Mouse (Mus musculus) mouse embryonic stem cell (cell line): Measurements from ENCODE around the gene Nrros.

Source experiments
- in situ Hi-C, 2 experiments: fragments of 300-500 bp; cut with MboI; formaldehyde crosslinking; loops; 1 replicate in 1 of 2; 3 replicates in 1 of 2; pipeline ENCODE4 v1.14.3; 2019 to 2020; ENCODE audit warnings: low sequenced_read_pairs in 2 of 2, low pct_unique_long_range_greater_than_20kb in 1 of 2, mixed read lengths in 1 of 2; ENCODE audit not compliant: unreplicated experiment in 1 of 2

Nrros gene

GRCm38 (mm10) chr16:32165281-32165821 is at the start of gene Nrros:
Gene Nrros, minus strand, starts transcription at chr16:32165594.
- in situ Hi-C loops = no loop called here

GRCm38 (mm10) chr16:32214804-32215576 is 49.6 kb upstream of the Nrros start:
- in situ Hi-C loops = no loop called here

- in situ Hi-C loops = no loop called here
Measured at GRCm38 (mm10) chr16:32214156-32214555, 48.8 kb upstream of the Nrros start.

- in situ Hi-C loops = no loop called here
Measured at GRCm38 (mm10) chr16:32204902-32205301, 39.5 kb upstream of the Nrros start.

- in situ Hi-C loops = no loop called here
Measured at GRCm38 (mm10) chr16:32202681-32203080, 37.3 kb upstream of the Nrros start.

GRCm38 (mm10) chr16:32201004-32201325 is 35.6 kb upstream of the Nrros start:
- in situ Hi-C loops = no loop called here

- in situ Hi-C loops = no loop called here
Measured at GRCm38 (mm10) chr16:32200256-32201003, 35.0 kb upstream of the Nrros start.

GRCm38 (mm10) chr16:32190011-32190441 is 24.6 kb upstream of the Nrros start:
- in situ Hi-C loops = no loop called here

- in situ Hi-C loops = no loop called here
Measured at GRCm38 (mm10) chr16:32189109-32189508, 23.7 kb upstream of the Nrros start.

GRCm38 (mm10) chr16:32186056-32186455 is 20.7 kb upstream of the Nrros start:
- in situ Hi-C loops = no loop called here

GRCm38 (mm10) chr16:32179333-32179901 is 14.0 kb upstream of the Nrros start, which contains the start of gene Bex6:
Gene Bex6, plus strand, starts transcription at chr16:32179823.
- in situ Hi-C loops = no loop called here

- in situ Hi-C loops = no loop called here
Measured at GRCm38 (mm10) chr16:32176896-32177686, 11.7 kb upstream of the Nrros start.

- in situ Hi-C loops = no loop called here
Measured at GRCm38 (mm10) chr16:32175029-32175428, 9.6 kb upstream of the Nrros start.

GRCm38 (mm10) chr16:32174340-32175005 is 9.1 kb upstream of the Nrros start:
- in situ Hi-C loops = no loop called here

GRCm38 (mm10) chr16:32173401-32173800 is 8.0 kb upstream of the Nrros start:
- in situ Hi-C loops = no loop called here

GRCm38 (mm10) chr16:32171031-32171731 is 5.8 kb upstream of the Nrros start:
- in situ Hi-C loops = no loop called here

GRCm38 (mm10) chr16:32167819-32168545 is 2.6 kb upstream of the Nrros start:
- in situ Hi-C loops = no loop called here
